Mouse (Mus musculus) forebrain, embryonic 10.5 days (tissue): ENCODE data around the gene Twf1. TPM values are rescaled to one million over a fixed set of nuclear protein-coding genes. Genes with fewer than 3 reads are reported as not detected.

Experiments
- DNase-seq: peaks from one replicate; pipeline ENCODE4 v3.0.0-alpha.2; 2017; ENCODE audit warnings: low spot score; ENCODE audit errors: extremely low spot score
- H3K27ac ChIP-seq: fragments of 300-500 bp; sonication (generic); 2 replicates; pipeline ENCODE4 v1.5.1; 2016; ENCODE audit warnings: mild to moderate bottlenecking
- H3K27me3 ChIP-seq: fragments of 300-500 bp; sonication (generic); 2 replicates; pipeline ENCODE4 v1.6.1; 2016; ENCODE audit warnings: mild to moderate bottlenecking; ENCODE audit not compliant: poor library complexity, severe bottlenecking
- H3K36me3 ChIP-seq: fragments of 300-500 bp; sonication (generic); replicated peaks from 2 replicates; pipeline ENCODE4 v1.6.1; 2016; ENCODE audit warnings: mild to moderate bottlenecking, moderate library complexity
- H3K4me1 ChIP-seq: fragments of 300-500 bp; sonication (generic); 2 replicates; pipeline ENCODE4 v1.6.1; 2016
- H3K4me3 ChIP-seq: fragments of 300-500 bp; sonication (generic); 2 replicates; pipeline ENCODE4 v1.5.1; 2016; ENCODE audit warnings: mild to moderate bottlenecking, moderate library complexity
- H3K9me3 ChIP-seq: fragments of 300-500 bp; sonication (generic); 2 replicates; pipeline ENCODE4 v1.6.1; 2016; ENCODE audit warnings: mild to moderate bottlenecking, moderate library complexity
- WGBS: fragments of 180-500 bp; shearing (Covaris S2); methylation state at CpG from one replicate; pipeline ENCODE4 v1.1.7; 2016; 5-methylcytosine and 5-hydroxymethylcytosine counted together
- polyA plus RNA-seq: library from polyadenylated mRNA; unstranded; fragments of >200 nt; fragmentation: Nextera tagmentation; extraction: Ambion mirVana; gene quantifications from 2 replicates; pipeline ENCODE4 v1.2.1, GENCODE M21; 2016

Gene Twf1
- polyA plus RNA-seq, 1 experiment from 2014 or later: 84.0 TPM

- H3K27ac ChIP-seq: no peak overlapping the region
- no peak for DNase-seq
- H3K36me3 ChIP-seq: no peaks in the 10 kb centered on the region
- no peaks in the 10 kb centered on the region for H3K9me3 ChIP-seq
- H3K27me3 ChIP-seq: no peaks in the 10 kb centered on the region
- no peak overlapping the region for H3K4me3 ChIP-seq
- WGBS: 84% methylated on average over 2 of the region's 2 CpGs
- no peaks in the 10 kb centered on the region for H3K4me1 ChIP-seq
Observed at GRCm38 (mm10) chr15:94564909-94565308, 24.8 kb downstream of the Twf1 start.

- Histone ChIP-seq H3K27me3 (no peaks in the 10 kb centered on the region), H3K27ac (no peak overlapping the region), H3K4me1 (no peaks in the 10 kb centered on the region), H3K4me3 (no peak overlapping the region), H3K36me3 (no peaks in the 10 kb centered on the region), H3K9me3 (no peaks in the 10 kb centered on the region)
- no peak for DNase-seq
- WGBS: 88% methylated on average over 17 of the region's 17 CpGs
Observed at GRCm38 (mm10) chr15:94558895-94559656, 30.6 kb downstream of the Twf1 start.

- no peaks in the 10 kb centered on the region for H3K9me3 ChIP-seq
- H3K36me3 ChIP-seq: no peaks in the 10 kb centered on the region
- no peaks in the 10 kb centered on the region for H3K4me1 ChIP-seq
- DNase-seq: peak; percentile 78
- no peak overlapping the region for H3K4me3 ChIP-seq
- 30% methylated on average over 7 of the region's 7 CpGs for WGBS
- H3K27ac ChIP-seq: no peak overlapping the region
- H3K27me3 ChIP-seq: no peaks in the 10 kb centered on the region
Observed at GRCm38 (mm10) chr15:94557442-94557841, 32.2 kb downstream of the Twf1 start.

GRCm38 (mm10) chr15:94553536-94553935 is 36.2 kb downstream of the Twf1 start:
- Histone ChIP-seq H3K4me3 (no peak overlapping the region), H3K9me3 (peaks cover 4% of the 10 kb centered on the region; the same call in 1 of the 2 replicates), H3K36me3 (no peaks in the 10 kb centered on the region), H3K27ac (no peak overlapping the region), H3K4me1 (no peaks in the 10 kb centered on the region), H3K27me3 (no peaks in the 10 kb centered on the region)
- no peak for DNase-seq
- 96% methylated on average over 9 of the region's 9 CpGs for WGBS

GRCm38 (mm10) chr15:94544844-94545243 is 44.8 kb downstream of the Twf1 start:
- WGBS: 91% methylated on average over 4 of the region's 4 CpGs
- peaks cover 6% of the 10 kb centered on the region; the same call in 1 of the 2 replicates for H3K27me3 ChIP-seq

GRCm38 (mm10) chr15:94544052-94544636 is 45.5 kb downstream of the Twf1 start:
- no peaks in the 10 kb centered on the region for H3K36me3 ChIP-seq
- peak overlapping the region; percentile 91 for H3K27ac ChIP-seq
- no peaks in the 10 kb centered on the region for H3K9me3 ChIP-seq
- H3K4me3 ChIP-seq: peak overlapping the region; percentile 72
- WGBS: 41% methylated on average over 9 of the region's 9 CpGs
- no peak for DNase-seq
- H3K27me3 ChIP-seq: peaks cover 6% of the 10 kb centered on the region; the same call in 1 of the 2 replicates
- H3K4me1 ChIP-seq: peaks cover 8% of the 10 kb centered on the region

More at GRCm38 (mm10) chr15:94544844-94545243, 44.8 kb downstream of the Twf1 start:
- no peaks in the 10 kb centered on the region for H3K36me3 ChIP-seq
- no peak overlapping the region for H3K27ac ChIP-seq
- DNase-seq: no peak
- H3K4me1 ChIP-seq: peaks cover 8% of the 10 kb centered on the region
- H3K9me3 ChIP-seq: no peaks in the 10 kb centered on the region; the same call in 1 of the 2 replicates
- H3K4me3 ChIP-seq: no peak overlapping the region

- Histone ChIP-seq H3K4me3 (peak within 1 kb of the TSS; percentile 72), H3K9me3 (no peaks in the 10 kb centered on the region), H3K36me3 (no peaks in the 10 kb centered on the region), H3K4me1 (peaks cover 8% of the 10 kb centered on the region), H3K27me3 (peaks cover 6% of the 10 kb centered on the region; the same call in 1 of the 2 replicates), H3K27ac (peak within 1 kb of the TSS; percentile 91)
- under 1% methylated on average over 45 of the region's 45 CpGs for WGBS
- DNase-seq: peak; percentile 93
Observed at GRCm38 (mm10) chr15:94543409-94544051, 46.2 kb downstream of the Twf1 start, which contains the start of the genes Pus7l and Irak4. TSS of gene Pus7l (minus strand) at chr15:94543547. TSS of gene Irak4 (plus strand) at chr15:94543643.

GRCm38 (mm10) chr15:94542567-94543408 is 46.9 kb downstream of the Twf1 start:
- no peak for DNase-seq
- Histone ChIP-seq H3K27ac (peak overlapping the region; percentile 91), H3K36me3 (peaks cover 6% of the 10 kb centered on the region; the same call in 1 of the 2 replicates), H3K9me3 (no peaks in the 10 kb centered on the region), H3K4me1 (peaks cover 8% of the 10 kb centered on the region), H3K27me3 (peaks cover 6% of the 10 kb centered on the region; the same call in 1 of the 2 replicates), H3K4me3 (peak overlapping the region; percentile 72)
- 16% methylated on average over 21 of the region's 22 CpGs for WGBS

GRCm38 (mm10) chr15:94539296-94539695 is 50.4 kb downstream of the Twf1 start:
- no peaks in the 10 kb centered on the region for H3K9me3 ChIP-seq
- DNase-seq: no peak
- H3K36me3 ChIP-seq: peaks cover 10% of the 10 kb centered on the region; the same call in 1 of the 2 replicates
- peaks cover 8% of the 10 kb centered on the region for H3K4me1 ChIP-seq
- 0 out of 2 replicates have a peak, but pooled peaks cover under 1% of the 10 kb centered on the region for H3K27me3 ChIP-seq
- no peak overlapping the region for H3K27ac ChIP-seq
- 85% methylated on average over 3 of the region's 3 CpGs for WGBS
- H3K4me3 ChIP-seq: no peak overlapping the region

GRCm38 (mm10) chr15:94535521-94535920 is 54.2 kb downstream of the Twf1 start:
- 94% methylated on average over 7 of the region's 7 CpGs for WGBS
- H3K4me1 ChIP-seq: no peaks in the 10 kb centered on the region
- H3K27me3 ChIP-seq: no peaks in the 10 kb centered on the region
- H3K27ac ChIP-seq: no peak overlapping the region
- H3K36me3 ChIP-seq: peaks cover 25% of the 10 kb centered on the region
- H3K4me3 ChIP-seq: no peak overlapping the region
- H3K9me3 ChIP-seq: no peaks in the 10 kb centered on the region
- DNase-seq: no peak

GRCm38 (mm10) chr15:94532956-94533355 is 56.7 kb downstream of the Twf1 start:
- WGBS: 93% methylated on average over 6 of the region's 6 CpGs
- H3K36me3 ChIP-seq: peaks cover 39% of the 10 kb centered on the region
- no peak overlapping the region for H3K27ac ChIP-seq
- H3K4me1 ChIP-seq: peaks cover 8% of the 10 kb centered on the region; the same call in 1 of the 2 replicates
- H3K9me3 ChIP-seq: no peaks in the 10 kb centered on the region
- DNase-seq: no peak
- no peak overlapping the region for H3K4me3 ChIP-seq
- H3K27me3 ChIP-seq: no peaks in the 10 kb centered on the region

GRCm38 (mm10) chr15:94532306-94532705 is 57.4 kb downstream of the Twf1 start:
- Histone ChIP-seq H3K4me3 (no peak overlapping the region), H3K27ac (no peak overlapping the region), H3K9me3 (no peaks in the 10 kb centered on the region), H3K27me3 (no peaks in the 10 kb centered on the region), H3K36me3 (peaks cover 44% of the 10 kb centered on the region), H3K4me1 (peaks cover 11% of the 10 kb centered on the region; the same call in 1 of the 2 replicates)
- WGBS: 94% methylated on average over 5 of the region's 5 CpGs
- no peak for DNase-seq
